Mouse (Mus musculus) left cerebral cortex, postnatal 25 days (tissue): ENCODE measurements at regions not wholly inside any gene's neighbourhood (a gene's known extent, or its start where the extent isn't known, plus 50 kb on each side); places are given as distances from the start of the nearest gene placed in this dataset.

Experiments
- DNase-seq, 2 experiments: peaks; one replicate each; pipeline ENCODE4 v3.0.0; 2022; ENCODE audit warnings: low spot score in 2 of 2, mixed read lengths in 1 of 2
- intact Hi-C: fragments of 180-260 bp; cut with DNase I; formaldehyde crosslinking; loops from one replicate; pipeline ENCODE4 v1.15.1; 2025

DNA sequence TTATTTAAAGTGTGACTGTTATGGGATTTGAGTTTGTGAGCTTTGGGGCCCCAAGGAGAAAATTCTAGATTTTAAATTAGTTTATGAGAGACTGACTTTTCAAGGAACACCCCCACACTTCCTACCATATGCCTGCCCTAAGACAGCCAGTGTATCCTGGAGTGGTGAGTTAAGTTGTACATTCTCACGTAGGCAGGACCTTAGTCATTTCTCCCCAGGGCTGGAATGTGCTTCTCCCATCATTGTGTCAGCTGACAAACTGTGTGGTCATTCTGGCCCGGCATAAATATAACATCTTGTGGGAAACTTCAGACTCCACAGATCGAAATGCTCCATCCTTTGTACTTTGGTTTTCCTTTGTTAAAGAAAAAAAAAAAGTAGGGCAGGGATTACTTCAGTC is 73.1 kb upstream of the Tfpi start:
- DNase-seq, result peak in 1 of 2 experiments; percentile 88
- intact Hi-C loops, result loop anchor here (2.0 kb wide), 1 partner anchor 99 kb away; no protein-coding TSS in a partner anchor

DNA sequence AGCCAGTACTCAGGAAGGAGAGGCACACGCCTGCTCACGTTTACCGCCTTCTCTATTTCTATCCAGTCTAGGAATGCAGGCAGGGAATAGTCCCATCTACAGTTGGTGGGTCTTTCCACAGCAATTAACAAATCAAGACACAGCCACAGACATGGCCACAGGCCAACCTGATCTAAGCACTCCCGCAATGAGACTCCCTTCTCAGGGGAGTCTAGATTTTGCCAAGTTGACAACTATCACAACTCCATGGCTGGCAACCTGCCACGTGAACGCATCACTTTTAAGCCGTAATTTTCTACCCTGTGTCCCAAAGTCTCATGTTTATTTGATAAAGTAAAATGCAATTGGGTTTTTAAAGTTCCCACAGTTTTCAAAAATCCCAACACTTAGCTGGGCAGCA is 72.0 kb upstream of the Tfpi start:
- intact Hi-C loops, result no loop called here
- DNase-seq, result no peak

DNA sequence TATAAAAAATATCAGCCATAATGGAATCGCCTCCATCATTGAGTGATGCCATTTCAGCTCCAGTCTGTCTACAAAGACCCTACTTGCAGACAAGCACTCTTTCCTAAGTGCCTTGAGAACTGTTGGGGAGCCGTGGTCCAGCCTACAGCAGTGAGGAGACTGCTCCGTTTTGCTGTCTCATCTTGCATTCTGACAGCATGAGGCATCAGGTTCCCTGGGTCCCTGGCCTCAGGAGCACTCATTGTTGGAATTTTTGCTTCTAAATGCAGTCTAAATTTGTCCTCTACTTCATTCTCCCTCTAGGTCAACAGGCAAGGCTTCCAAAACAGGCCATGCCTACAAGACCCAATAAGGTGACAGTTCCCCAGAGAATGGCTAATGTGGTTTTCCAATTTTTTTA is 69.1 kb upstream of the Tfpi start:
- intact Hi-C loops, result no loop called here

DNA sequence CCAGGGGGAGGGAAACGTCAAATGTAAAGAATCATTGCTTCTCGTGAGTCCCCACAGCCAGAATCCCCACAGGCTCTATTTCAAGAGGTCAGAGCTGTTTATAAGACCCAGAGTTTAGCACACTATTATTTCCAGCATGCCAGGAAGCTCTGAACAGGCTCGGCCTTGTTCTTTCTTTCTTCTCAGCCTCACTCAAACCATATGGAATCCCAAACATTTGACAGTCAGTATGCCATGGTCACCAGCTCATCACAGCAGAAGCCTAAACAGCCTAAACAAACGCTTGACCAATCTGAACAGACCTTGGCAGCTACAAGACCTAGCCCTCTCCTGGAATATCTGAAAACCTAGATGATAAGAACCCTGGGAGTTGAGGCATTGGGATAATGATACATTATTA is 68.2 kb upstream of the Tfpi start:
- intact Hi-C loops, result no loop called here
- no peak for DNase-seq

More for the DNA sequence above, 69.1 kb upstream of the Tfpi start:
- DNase-seq, result no peak

DNA sequence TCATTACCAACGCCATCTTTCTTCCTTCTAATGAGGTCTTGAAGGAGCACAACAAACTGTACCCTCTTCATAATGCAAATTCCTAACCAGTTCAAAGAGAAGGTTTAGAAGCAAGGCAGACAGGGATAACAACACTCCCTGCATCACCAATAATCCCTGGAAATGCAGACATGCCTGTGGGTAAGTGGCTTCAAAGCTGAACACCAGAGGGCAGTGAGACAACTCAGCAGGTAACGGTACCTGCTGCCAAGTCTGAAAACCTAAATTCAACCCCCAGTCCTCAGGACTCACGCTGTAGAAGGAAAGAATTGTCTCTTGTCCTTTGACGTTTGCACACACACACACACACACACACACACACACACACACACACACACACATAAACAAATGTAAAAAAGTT is 67.6 kb upstream of the Tfpi start:
- no peak for DNase-seq
- intact Hi-C loops, result no loop called here

DNA sequence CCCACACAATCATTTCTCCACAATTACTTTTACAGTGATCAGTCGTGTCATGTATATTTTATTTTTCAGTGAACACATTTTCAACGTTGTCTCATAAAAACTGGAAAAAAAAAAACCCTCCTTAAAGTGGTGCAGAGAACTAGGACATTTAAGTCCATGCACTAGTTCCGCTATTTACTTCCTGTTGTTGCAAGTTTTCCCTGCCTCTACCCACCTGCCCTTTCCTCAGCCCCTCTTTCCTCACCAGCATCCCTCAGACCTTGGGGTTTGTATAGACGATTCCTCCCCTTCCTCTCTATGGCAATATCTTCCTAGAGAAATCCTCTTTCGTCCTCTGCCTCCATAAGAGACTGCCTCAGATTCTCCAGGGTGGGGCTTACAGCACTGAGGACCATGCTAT is 64.9 kb upstream of the Tfpi start:
- no peak for DNase-seq
- intact Hi-C loops, result no loop called here

DNA sequence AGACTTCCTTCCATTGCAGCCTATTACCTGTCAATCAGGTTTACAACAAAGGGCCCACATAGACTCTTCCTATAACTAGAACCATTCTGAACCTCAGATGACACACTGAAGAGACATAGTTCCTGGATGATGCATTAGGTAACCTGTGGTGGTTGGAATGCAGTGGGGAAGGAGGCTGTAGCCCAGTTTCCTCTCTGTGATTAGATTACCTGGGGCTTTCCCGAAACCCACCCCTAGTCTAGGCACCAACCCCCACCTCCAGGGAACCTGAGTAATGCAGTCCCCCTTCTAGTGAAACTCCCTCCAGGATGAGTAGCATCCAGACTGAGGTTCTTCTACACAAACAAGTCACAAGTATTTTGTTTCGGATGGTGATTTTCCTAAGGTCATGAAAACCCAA is 62.5 kb upstream of the Tfpi start:
- DNase-seq, result no peak
- intact Hi-C loops, result no loop called here

DNA sequence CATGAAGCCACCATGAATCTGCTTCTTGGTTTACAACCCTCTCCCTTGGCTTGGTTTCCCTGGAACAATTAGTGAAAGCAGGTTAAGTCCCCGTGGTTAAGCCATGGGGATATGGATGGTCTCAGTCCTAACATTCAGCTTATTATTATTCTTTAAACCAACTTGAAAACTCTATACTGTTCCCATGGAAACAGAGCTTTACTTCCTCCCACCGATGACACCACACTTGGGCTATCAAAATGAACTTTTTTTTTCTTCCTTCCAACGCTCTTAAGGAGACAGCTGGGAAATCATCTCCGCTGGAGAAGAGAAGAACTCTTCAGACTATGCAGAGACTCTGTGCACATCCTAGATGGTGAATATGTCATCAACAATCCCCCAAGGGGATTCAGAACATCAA is 61.4 kb upstream of the Tfpi start:
- intact Hi-C loops, result no loop called here
- DNase-seq, result peak in 1 of 2 experiments; percentile 38

DNA sequence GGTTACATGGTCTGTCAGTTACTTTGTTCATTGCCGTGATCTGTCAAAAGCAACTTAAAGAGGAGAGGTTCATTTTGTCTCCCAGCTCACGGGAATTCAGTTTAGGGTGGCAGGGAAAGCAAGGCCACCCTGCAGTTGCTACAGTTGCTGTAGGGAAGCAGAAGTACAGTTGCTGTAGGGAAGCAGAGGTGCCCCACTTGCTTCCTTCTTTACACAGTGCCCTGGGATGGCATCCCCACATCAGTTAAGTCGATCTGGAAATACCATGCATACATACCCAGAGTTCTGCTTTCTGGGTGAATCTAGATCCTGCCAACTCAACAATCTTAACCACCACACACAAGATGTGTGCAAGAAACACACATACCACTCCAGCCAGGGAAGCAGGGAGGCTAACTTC is 54.6 kb upstream of the Tfpi start:
- intact Hi-C loops, result no loop called here

DNA sequence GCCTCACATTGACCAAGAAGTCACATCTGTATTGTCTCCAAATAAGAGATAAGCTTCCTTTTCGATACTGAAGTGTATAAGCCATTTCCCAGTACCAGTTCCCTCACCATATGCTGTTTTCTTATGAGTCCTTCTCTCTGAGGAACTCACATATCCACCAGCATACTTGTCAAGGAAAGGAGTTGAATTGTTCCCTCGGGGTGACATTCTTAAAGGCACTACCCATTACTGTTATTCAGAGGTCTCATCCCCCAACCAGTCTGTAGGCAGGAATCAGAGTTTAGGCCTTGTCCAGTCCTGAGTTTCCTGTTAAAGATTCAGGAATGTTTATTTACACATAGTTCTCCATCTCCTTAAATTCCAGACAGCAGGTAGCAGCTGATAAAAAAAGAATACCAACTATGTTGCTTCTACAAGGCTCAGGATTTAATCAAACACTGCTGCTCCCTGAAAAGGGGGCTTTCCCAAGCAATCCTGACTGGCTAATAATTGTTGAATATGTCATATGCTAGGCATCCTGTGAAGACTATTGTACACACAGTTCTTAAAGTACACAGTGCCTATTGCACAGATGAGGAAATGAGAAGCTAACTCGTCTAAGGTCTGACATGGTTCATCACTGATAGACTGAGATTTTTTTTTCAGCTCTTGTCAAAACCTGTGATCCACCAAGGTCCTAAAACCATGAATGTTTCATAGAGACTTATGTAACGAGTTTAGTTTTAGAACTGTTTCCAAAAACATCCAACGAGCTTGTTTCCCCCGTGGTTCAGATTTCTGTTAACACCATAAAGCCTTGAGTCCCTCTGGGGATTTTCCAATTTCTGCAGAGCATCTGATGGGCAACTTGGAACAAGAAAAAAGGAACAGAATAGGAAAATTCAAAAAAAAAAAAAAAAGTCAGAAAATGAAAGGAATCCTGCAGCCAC is 52.5 kb upstream of the Tfpi start:
- peak in 1 of 2 experiments; percentile 51 for DNase-seq
- intact Hi-C loops, result no loop called here

More for the DNA sequence above, 54.6 kb upstream of the Tfpi start:
- no peak for DNase-seq
